Mouse (Mus musculus): ENCODE results near the gene Fosl1. TPM values are rescaled to one million over a fixed set of nuclear protein-coding genes. Genes with fewer than 3 reads are reported as not detected.

Fosl1 gene
- polyA plus RNA-seq, 1 experiment from 2014 or later = not detected

- H3K36me3 ChIP-seq (ENCODE audit: control insufficient read depth, insufficient read depth, low read length) = no peaks in the 10 kb centered on the region
- peaks cover 45% of the 10 kb centered on the region for H3K27me3 ChIP-seq (ENCODE audit: control insufficient read depth, insufficient read depth, low read depth, low read length)
- no peaks in the 10 kb centered on the region for H3K9me3 ChIP-seq (replicated peaks; ENCODE audit: control insufficient read depth, low read length, poor library complexity, severe bottlenecking)
- WGBS = 8% methylated on average over 36 of the region's 36 CpGs
- peak overlapping the region; percentile 33 for H3K9ac ChIP-seq (ENCODE audit: low read depth, low read length)
- H3K4me3 ChIP-seq (ENCODE audit: low read depth, low read length) = peak overlapping the region; percentile 56
- peak overlapping the region; percentile 72 for H3K4me2 ChIP-seq (ENCODE audit: low read length)
- H3K4me1 ChIP-seq (ENCODE audit: control insufficient read depth, insufficient read depth, low read length) = peaks cover 5% of the 10 kb centered on the region; the same call in 1 of the 2 replicates
- ATAC-seq = peak; percentile 38; the same call in 1 of the 2 replicates
- no peak overlapping the region for H3K27ac ChIP-seq (ENCODE audit: low read length)
Measured at GRCm38 (mm10) chr19:5448354-5449150, 1.2 kb downstream of the Fosl1 start.

GRCm38 (mm10) chr19:5449673-5450072 lies 2.3 kb downstream of the Fosl1 start:
- peaks cover 6% of the 10 kb centered on the region; the same call in 1 of the 2 replicates for H3K4me1 ChIP-seq (ENCODE audit: control insufficient read depth, insufficient read depth, low read length)
- peaks cover 45% of the 10 kb centered on the region for H3K27me3 ChIP-seq (ENCODE audit: control insufficient read depth, insufficient read depth, low read depth, low read length)
- H3K36me3 ChIP-seq (ENCODE audit: control insufficient read depth, insufficient read depth, low read length) = no peaks in the 10 kb centered on the region
- ATAC-seq = no peak
- H3K27ac ChIP-seq (ENCODE audit: low read length) = no peak overlapping the region
- H3K9ac ChIP-seq (ENCODE audit: low read depth, low read length) = no peak overlapping the region
- 85% methylated on average over 3 of the region's 3 CpGs for WGBS
- no peak overlapping the region for H3K4me2 ChIP-seq (ENCODE audit: low read length)
- H3K4me3 ChIP-seq (ENCODE audit: low read depth, low read length) = no peak overlapping the region
- H3K9me3 ChIP-seq (replicated peaks; ENCODE audit: control insufficient read depth, low read length, poor library complexity, severe bottlenecking) = no peaks in the 10 kb centered on the region

DNA sequence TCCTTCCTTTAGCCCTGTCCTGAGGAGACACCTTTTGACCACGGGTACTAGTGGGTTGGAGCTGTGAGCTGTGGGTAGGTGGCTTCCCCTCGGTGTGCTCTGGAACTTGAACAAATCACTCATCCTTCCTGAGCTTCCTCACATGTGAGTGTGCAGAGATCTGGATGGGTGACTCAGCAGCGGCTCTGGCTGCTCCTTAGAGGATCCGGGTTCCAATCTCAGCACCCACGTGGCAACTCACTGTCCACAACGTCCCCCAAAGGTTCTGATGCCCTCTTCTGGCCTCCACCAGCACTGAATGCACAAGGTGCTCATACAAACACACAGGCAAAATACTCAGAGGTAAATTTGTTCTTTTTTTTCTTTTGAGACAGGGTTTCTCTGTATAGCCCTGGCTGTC lies 4.4 kb downstream of the Fosl1 start:
- H3K27ac ChIP-seq (ENCODE audit: low read length) = no peak overlapping the region
- H3K4me3 ChIP-seq (ENCODE audit: low read depth, low read length) = no peak overlapping the region
- H3K4me1 ChIP-seq (ENCODE audit: control insufficient read depth, insufficient read depth, low read length) = peaks cover 25% of the 10 kb centered on the region
- H3K4me2 ChIP-seq (ENCODE audit: low read length) = no peak overlapping the region
- H3K27me3 ChIP-seq (ENCODE audit: control insufficient read depth, insufficient read depth, low read depth, low read length) = peaks cover 33% of the 10 kb centered on the region
- 83% methylated on average over 6 of the region's 6 CpGs for WGBS
- H3K36me3 ChIP-seq (ENCODE audit: control insufficient read depth, insufficient read depth, low read length) = no peaks in the 10 kb centered on the region
- ATAC-seq = no peak
- no peaks in the 10 kb centered on the region for H3K9me3 ChIP-seq (replicated peaks; ENCODE audit: control insufficient read depth, low read length, poor library complexity, severe bottlenecking)
- H3K9ac ChIP-seq (ENCODE audit: low read depth, low read length) = no peak overlapping the region

- Histone ChIP-seq H3K36me3 (ENCODE audit: control insufficient read depth, insufficient read depth, low read length) (no peaks in the 10 kb centered on the region), H3K4me2 (ENCODE audit: low read length) (peak overlapping the region; percentile 98), H3K9ac (ENCODE audit: low read depth, low read length) (peak overlapping the region; percentile 13), H3K9me3 (replicated peaks; ENCODE audit: control insufficient read depth, low read length, poor library complexity, severe bottlenecking) (no peaks in the 10 kb centered on the region), H3K27me3 (ENCODE audit: control insufficient read depth, insufficient read depth, low read depth, low read length) (peaks cover 4% of the 10 kb centered on the region; the same call in 1 of the 2 replicates), H3K4me3 (ENCODE audit: low read depth, low read length) (no peak overlapping the region), H3K27ac (ENCODE audit: low read length) (no peak overlapping the region), H3K4me1 (ENCODE audit: control insufficient read depth, insufficient read depth, low read length) (peaks cover 30% of the 10 kb centered on the region)
- WGBS = 84% methylated on average over 12 of the region's 12 CpGs
- no peak for ATAC-seq
Measured at GRCm38 (mm10) chr19:5455037-5455436, 7.7 kb downstream of the Fosl1 start.

GRCm38 (mm10) chr19:5455568-5455967 lies 8.2 kb downstream of the Fosl1 start:
- Histone ChIP-seq H3K27ac (ENCODE audit: low read length) (peak overlapping the region; percentile 98; the same call in 1 of the 2 replicates), H3K36me3 (ENCODE audit: control insufficient read depth, insufficient read depth, low read length) (no peaks in the 10 kb centered on the region), H3K9ac (ENCODE audit: low read depth, low read length) (peak overlapping the region; percentile 95), H3K27me3 (ENCODE audit: control insufficient read depth, insufficient read depth, low read depth, low read length) (no peaks in the 10 kb centered on the region; the same call in 1 of the 2 replicates), H3K4me3 (ENCODE audit: low read depth, low read length) (peak overlapping the region; percentile 82), H3K9me3 (replicated peaks; ENCODE audit: control insufficient read depth, low read length, poor library complexity, severe bottlenecking) (no peaks in the 10 kb centered on the region), H3K4me2 (ENCODE audit: low read length) (peak overlapping the region; percentile 98), H3K4me1 (ENCODE audit: control insufficient read depth, insufficient read depth, low read length) (peaks cover 31% of the 10 kb centered on the region)
- no peak for ATAC-seq
- 50% methylated on average over 8 of the region's 8 CpGs for WGBS

GRCm38 (mm10) chr19:5456241-5456921 lies 9.0 kb downstream of the Fosl1 start:
- Histone ChIP-seq H3K4me1 (ENCODE audit: control insufficient read depth, insufficient read depth, low read length) (peaks cover 36% of the 10 kb centered on the region), H3K4me3 (ENCODE audit: low read depth, low read length) (peak overlapping the region; percentile 82), H3K27ac (ENCODE audit: low read length) (peak overlapping the region; percentile 98), H3K9me3 (replicated peaks; ENCODE audit: control insufficient read depth, low read length, poor library complexity, severe bottlenecking) (no peaks in the 10 kb centered on the region), H3K4me2 (ENCODE audit: low read length) (peak overlapping the region; percentile 98), H3K27me3 (ENCODE audit: control insufficient read depth, insufficient read depth, low read depth, low read length) (no peaks in the 10 kb centered on the region), H3K9ac (ENCODE audit: low read depth, low read length) (peak overlapping the region; percentile 95), H3K36me3 (ENCODE audit: control insufficient read depth, insufficient read depth, low read length) (no peaks in the 10 kb centered on the region)
- no peak; the same call in 1 of the 2 replicates for ATAC-seq
- WGBS = 5% methylated on average over 26 of the region's 26 CpGs

- ATAC-seq = peak; percentile 94
- peak overlapping the region; percentile 82 for H3K4me3 ChIP-seq (ENCODE audit: low read depth, low read length)
- H3K4me1 ChIP-seq (ENCODE audit: control insufficient read depth, insufficient read depth, low read length) = peaks cover 39% of the 10 kb centered on the region
- H3K4me2 ChIP-seq (ENCODE audit: low read length) = peak overlapping the region; percentile 98
- peak overlapping the region; percentile 98 for H3K27ac ChIP-seq (ENCODE audit: low read length)
- H3K9ac ChIP-seq (ENCODE audit: low read depth, low read length) = peak overlapping the region; percentile 95
- H3K36me3 ChIP-seq (ENCODE audit: control insufficient read depth, insufficient read depth, low read length) = no peaks in the 10 kb centered on the region
- H3K27me3 ChIP-seq (ENCODE audit: control insufficient read depth, insufficient read depth, low read depth, low read length) = no peaks in the 10 kb centered on the region
- H3K9me3 ChIP-seq (replicated peaks; ENCODE audit: control insufficient read depth, low read length, poor library complexity, severe bottlenecking) = no peaks in the 10 kb centered on the region
- 0% methylated on average over 69 of the region's 70 CpGs for WGBS
Measured at GRCm38 (mm10) chr19:5456922-5457745, 9.8 kb downstream of the Fosl1 start.

DNA sequence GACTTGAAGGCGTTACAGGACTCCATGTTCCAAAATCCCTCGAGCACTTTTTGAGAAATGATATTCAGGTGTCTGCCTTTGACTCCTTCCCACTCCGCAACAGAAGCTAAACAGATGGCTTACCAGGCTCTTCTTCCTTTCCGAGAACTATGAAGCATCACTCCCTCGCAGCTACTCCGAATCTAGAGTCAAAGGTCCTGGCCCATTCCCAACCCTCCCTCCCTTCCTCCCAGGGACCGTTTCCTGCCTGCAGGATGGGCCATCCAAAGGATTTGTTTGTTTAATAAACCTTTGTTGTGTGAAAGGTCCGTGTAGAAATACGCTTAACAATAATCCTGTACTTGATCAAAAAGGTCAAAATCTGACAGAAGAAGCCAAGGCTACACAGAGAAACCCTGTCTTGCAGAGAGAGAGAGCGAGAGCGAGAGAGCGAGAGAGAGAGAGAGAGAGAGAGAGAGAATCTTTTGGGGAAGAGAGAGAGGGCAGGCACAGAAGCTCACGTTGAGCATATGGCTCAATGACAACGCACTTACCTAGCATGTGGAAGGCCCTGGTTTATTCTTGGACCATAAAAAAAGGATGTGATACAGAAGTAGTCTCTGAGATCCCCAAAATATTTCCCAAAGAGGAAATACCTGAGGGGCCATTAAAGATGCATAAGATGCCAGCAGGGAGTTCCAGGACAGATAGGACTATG lies 10.5 kb downstream of the Fosl1 start, which contains the start of gene Ccdc85b:
TSS of gene Ccdc85b (minus strand) at position 149 of the 697 bp plus-strand sequence.
- ATAC-seq = no peak; the same call in 1 of the 2 replicates
- Histone ChIP-seq H3K4me3 (ENCODE audit: low read depth, low read length) (peak within 1 kb of the TSS; percentile 82), H3K4me2 (ENCODE audit: low read length) (peak within 1 kb of the TSS; percentile 98)

More for the DNA sequence above, 10.5 kb downstream of the Fosl1 start, which contains the start of gene Ccdc85b:
- peak within 1 kb of the TSS; percentile 95 for H3K9ac ChIP-seq (ENCODE audit: low read depth, low read length)
- WGBS = 18% methylated on average over 14 of the region's 14 CpGs
- no peaks in the 10 kb centered on the region for H3K27me3 ChIP-seq (ENCODE audit: control insufficient read depth, insufficient read depth, low read depth, low read length)
- no peaks in the 10 kb centered on the region for H3K36me3 ChIP-seq (ENCODE audit: control insufficient read depth, insufficient read depth, low read length)
- peaks cover 39% of the 10 kb centered on the region for H3K4me1 ChIP-seq (ENCODE audit: control insufficient read depth, insufficient read depth, low read length)
- H3K27ac ChIP-seq (ENCODE audit: low read length) = peak within 1 kb of the TSS; percentile 98
- no peaks in the 10 kb centered on the region for H3K9me3 ChIP-seq (replicated peaks; ENCODE audit: control insufficient read depth, low read length, poor library complexity, severe bottlenecking)
